Mouse (Mus musculus) ES-E14 (cell line): ENCODE data around the gene Uspl1.

Source experiments
- CHD2 ChIP-seq: IDR thresholded peaks from 2 replicates; pipeline ENCODE4 v1.6.1; 2014; ENCODE audit warnings: mild to moderate bottlenecking, low read depth, low read length, inconsistent platforms
- HCFC1 ChIP-seq: IDR thresholded peaks from 2 replicates; pipeline ENCODE4 v1.6.1; 2012; ENCODE audit warnings: low read length, inconsistent platforms, borderline replicate concordance; ENCODE audit not compliant: insufficient read depth
- MAFK ChIP-seq: IDR thresholded peaks from 2 replicates; pipeline ENCODE4 v1.6.1; 2014; ENCODE audit warnings: mild to moderate bottlenecking, low read depth, low read length, inconsistent platforms; ENCODE audit not compliant: insufficient read depth
- ZC3H11A ChIP-seq: IDR thresholded peaks from 2 replicates; pipeline ENCODE4 v1.6.1; 2012; ENCODE audit warnings: low read depth, mild to moderate bottlenecking, inconsistent platforms, low read length, borderline replicate concordance
- ZNF384 ChIP-seq: IDR thresholded peaks from 2 replicates; pipeline ENCODE4 v1.6.1; 2012; ENCODE audit warnings: low read depth, low read length, inconsistent platforms

GRCm38 (mm10) chr5:149156886-149157563, 27.1 kb upstream of the Uspl1 start:
- TF ChIP-seq CHD2 = no peak
- no peak for TF ChIP-seq ZC3H11A
- no peak for TF ChIP-seq HCFC1
- no peak for TF ChIP-seq MAFK
- no peak for TF ChIP-seq ZNF384
